Mouse (Mus musculus) CH12.LX (cell line): Measurements from ENCODE around the gene Ap1ar.

Source experiments
- MEF2A ChIP-seq: IDR thresholded peaks from 2 replicates; pipeline ENCODE4 v1.6.1; 2014; ENCODE audit warnings: low read depth, mild to moderate bottlenecking, inconsistent platforms, low read length, improper control_type of control experiment, borderline replicate concordance
- POLR2A ChIP-seq: IDR thresholded peaks from 2 replicates; pipeline ENCODE4 v1.6.1; 2011; ENCODE audit warnings: low read depth, mild to moderate bottlenecking, improper control_type of control experiment, low read length
- USF1 ChIP-seq: IDR thresholded peaks from 2 replicates; pipeline ENCODE4 v1.6.1; 2014; ENCODE audit warnings: low read depth, mild to moderate bottlenecking, inconsistent platforms, low read length, improper control_type of control experiment
- USF2 ChIP-seq: conservative IDR thresholded peaks from 2 replicates; pipeline ENCODE4 v1.6.1; 2011; ENCODE audit warnings: low read depth, low read length, improper control_type of control experiment

DNA sequence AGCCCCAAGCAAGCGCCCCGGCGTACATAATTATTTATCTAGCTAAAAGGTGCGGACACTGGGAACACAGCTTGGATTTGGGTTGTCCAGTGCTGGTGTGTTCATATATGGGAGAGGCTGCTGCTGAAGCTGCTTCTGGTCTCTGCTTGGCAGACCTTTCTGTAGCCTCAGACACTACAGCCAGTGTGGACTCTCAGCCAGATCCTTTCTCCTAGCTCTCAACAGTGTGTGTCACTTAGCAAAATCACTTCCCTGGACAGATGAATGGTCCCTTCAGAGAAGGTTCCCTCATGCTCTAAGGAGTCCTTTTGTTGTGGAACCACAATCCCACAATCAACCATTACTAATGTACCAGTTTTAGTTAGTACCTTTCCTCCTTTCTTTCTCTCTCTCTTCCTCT, 78.5 kb downstream of the Ap1ar start:
- no peak for TF ChIP-seq USF1
- TF ChIP-seq USF2: no peak
- TF ChIP-seq POLR2A: no peak
- TF ChIP-seq MEF2A: no peak
